Mouse (Mus musculus): ENCODE data around the gene Cdca4.

GRCm38 (mm10) chr12:112799237-112799970 lies 29.8 kb downstream of the Cdca4 start:
- TF ChIP-seq POLR2A (IDR thresholded peaks at IDR 0.05; ENCODE audit: borderline replicate concordance, extremely low read depth, low read depth, low read length) (no peak), CTCF (IDR thresholded peaks at IDR 0.05; ENCODE audit: insufficient read depth, low read length) (no peak)
